Mouse (Mus musculus) thymus, adult 2 months (tissue): ENCODE data around the gene Srrm4.

Experiments
- CTCF ChIP-seq: fragments of 200-500 bp; IDR thresholded peaks from 2 replicates; pipeline ENCODE4 v1.5.1; 2012; ENCODE audit warnings: mild to moderate bottlenecking, control low read depth, low read length, moderate library complexity, borderline replicate concordance; ENCODE audit not compliant: control insufficient read depth, poor library complexity, insufficient read depth; ENCODE audit errors: extremely low read depth
- POLR2A ChIP-seq: fragments of 200-500 bp; IDR thresholded peaks from 2 replicates; pipeline ENCODE4 v1.6.1; 2012; ENCODE audit warnings: mild to moderate bottlenecking, low read length, control low read depth, moderate library complexity; ENCODE audit not compliant: control insufficient read depth, poor library complexity, insufficient read depth; ENCODE audit errors: extremely low read depth

GRCm38 (mm10) chr5:116420213-116420612 is 171.4 kb downstream of the Srrm4 start:
- no peak for TF ChIP-seq CTCF
- TF ChIP-seq POLR2A, result no peak
